Mouse (Mus musculus) 416B (cell line): Measurements from ENCODE around the gene Hist1h2an.
"Not testable (repeated sequence)": the region's sequence is repeated elsewhere in the genome, so short reads cannot be mapped to it uniquely, and the experiment has no call there.

Source experiments
- DNase-seq: peaks from one replicate; pipeline ENCODE4 v3.0.0; 2011; ENCODE audit warnings: low read depth

Gene Hist1h2an

GRCm38 (mm10) chr13:21786899-21787629, at the start of gene Hist1h2an, which contains the start of gene Hist1h2bp:
Gene Hist1h2an (minus strand): TSS chr13:21787218.
Gene Hist1h2bp (plus strand): TSS chr13:21787461.
- peak; percentile 99 for DNase-seq

GRCm38 (mm10) chr13:21833461-21833860, 46.4 kb upstream of the Hist1h2an start, which contains the start of the genes Hist1h2ap and Hist1h2br:
Gene Hist1h2ap (minus strand): TSS chr13:21833507.
Gene Hist1h2br (plus strand): TSS chr13:21833743.
- DNase-seq, result not testable (repeated sequence)

GRCm38 (mm10) chr13:21831418-21832394, 44.7 kb upstream of the Hist1h2an start, which contains the start of gene Hist1h4n:
Gene Hist1h4n (minus strand): TSS chr13:21832196.
- not testable (repeated sequence) for DNase-seq

- no peak for DNase-seq
These were observed 43.3 kb upstream of the Hist1h2an start for GRCm38 (mm10) chr13:21830344-21830743.

GRCm38 (mm10) chr13:21828511-21828910, 41.5 kb upstream of the Hist1h2an start:
- no peak for DNase-seq

- DNase-seq, result not testable (repeated sequence)
These were observed 33.3 kb upstream of the Hist1h2an start for GRCm38 (mm10) chr13:21820082-21820890.

- DNase-seq, result not testable (repeated sequence)
These were observed 25.1 kb upstream of the Hist1h2an start for GRCm38 (mm10) chr13:21812092-21812491.

GRCm38 (mm10) chr13:21811539-21811938, 24.5 kb upstream of the Hist1h2an start, which contains the start of gene Hist1h4m:
Gene Hist1h4m (plus strand): TSS chr13:21811746.
- not testable (repeated sequence) for DNase-seq

- DNase-seq, result not testable (repeated sequence)
These were observed 24.1 kb upstream of the Hist1h2an start for GRCm38 (mm10) chr13:21811074-21811473.

- DNase-seq, result not testable (repeated sequence)
These were observed 23.1 kb upstream of the Hist1h2an start, which contains the start of the genes Hist1h2bq and Hist1h2ao for GRCm38 (mm10) chr13:21810073-21810472. Gene Hist1h2bq (minus strand): TSS chr13:21810197. Gene Hist1h2ao (plus strand): TSS chr13:21810465.

GRCm38 (mm10) chr13:21803058-21803457, 16.0 kb upstream of the Hist1h2an start:
- not testable (repeated sequence) for DNase-seq

GRCm38 (mm10) chr13:21797163-21797562, 10.1 kb upstream of the Hist1h2an start:
- not testable (repeated sequence) for DNase-seq

- DNase-seq, result no peak
These were observed 8.6 kb upstream of the Hist1h2an start for GRCm38 (mm10) chr13:21795584-21795983.

- DNase-seq, result peak; percentile 65
These were observed 3.7 kb upstream of the Hist1h2an start for GRCm38 (mm10) chr13:21790601-21791283.

- peak; percentile 87 for DNase-seq
These were observed 2.9 kb upstream of the Hist1h2an start for GRCm38 (mm10) chr13:21789925-21790324.

GRCm38 (mm10) chr13:21787760-21788593, 959 bp upstream of the Hist1h2an start:
- DNase-seq, result peak; percentile 84

- DNase-seq, result peak; percentile 90
These were observed 674 bp downstream of the Hist1h2an start for GRCm38 (mm10) chr13:21786189-21786898.

GRCm38 (mm10) chr13:21784311-21784710, 2.7 kb downstream of the Hist1h2an start:
- DNase-seq, result no peak

- DNase-seq, result peak; percentile 87
These were observed 3.3 kb downstream of the Hist1h2an start for GRCm38 (mm10) chr13:21783734-21784161.
